Mouse (Mus musculus) embryonic facial prominence, embryonic 12.5 days (tissue): ENCODE results near the gene Ehf. TPM values are rescaled to one million over a fixed set of nuclear protein-coding genes. Genes with fewer than 3 reads are reported as not detected.

Experiments
- ATAC-seq: fragments of 200-750 bp; cut with Nextera tagmentation; 2 replicates; pipeline ENCODE4 v1.8.0; 2017; ENCODE audit not compliant: insufficient number of reproducible peaks, insufficient read depth, low FRiP score, low TSS enrichment
- H3K27ac ChIP-seq: fragments of 300-500 bp; sonication (generic); 2 replicates; pipeline ENCODE4 v1.5.1; 2016; ENCODE audit warnings: mild to moderate bottlenecking
- H3K27me3 ChIP-seq: fragments of 300-500 bp; sonication (generic); 2 replicates; pipeline ENCODE4 v1.6.1; 2016; ENCODE audit warnings: mild to moderate bottlenecking, moderate library complexity
- H3K36me3 ChIP-seq: fragments of 300-500 bp; sonication (generic); 2 replicates; pipeline ENCODE4 v1.6.1; 2016; ENCODE audit warnings: mild to moderate bottlenecking
- H3K4me1 ChIP-seq: fragments of 300-500 bp; sonication (generic); 2 replicates; pipeline ENCODE4 v1.6.1; 2016
- H3K4me2 ChIP-seq: fragments of 300-500 bp; sonication (generic); replicated peaks from 2 replicates; pipeline ENCODE4 v1.6.1; 2016; ENCODE audit warnings: mild to moderate bottlenecking, moderate library complexity
- H3K4me3 ChIP-seq: fragments of 300-500 bp; sonication (generic); 2 replicates; pipeline ENCODE4 v1.5.1; 2016; ENCODE audit warnings: mild to moderate bottlenecking
- H3K9ac ChIP-seq: fragments of 300-500 bp; sonication (generic); 2 replicates; pipeline ENCODE4 v1.6.1; 2016; ENCODE audit warnings: mild to moderate bottlenecking, moderate library complexity
- H3K9me3 ChIP-seq: fragments of 300-500 bp; sonication (generic); 2 replicates; pipeline ENCODE4 v1.6.1; 2016; ENCODE audit warnings: mild to moderate bottlenecking, moderate library complexity
- WGBS: fragments of 180-500 bp; shearing (Covaris S2); methylation state at CpG from one replicate; pipeline ENCODE4 v1.1.7; 2016; 5-methylcytosine and 5-hydroxymethylcytosine counted together
- polyA plus RNA-seq: library from polyadenylated mRNA; unstranded; fragments of >200 nt; fragmentation: Nextera tagmentation; extraction: Ambion mirVana; gene quantifications from 2 replicates; pipeline ENCODE4 v1.2.1, GENCODE M21; 2016

The Ehf gene
- polyA plus RNA-seq, 1 experiment from 2014 or later, result 1.9 TPM

- H3K27ac ChIP-seq, result no peak overlapping the region
- H3K36me3 ChIP-seq, result no peaks in the 10 kb centered on the region
- H3K9ac ChIP-seq, result no peak overlapping the region
- no peak overlapping the region for H3K4me3 ChIP-seq
- WGBS, result 27% methylated on average over 3 of the region's 3 CpGs
- ATAC-seq, result no peak
- H3K4me2 ChIP-seq, result no peak overlapping the region
- H3K27me3 ChIP-seq, result no peaks in the 10 kb centered on the region
- no peaks in the 10 kb centered on the region for H3K4me1 ChIP-seq
- H3K9me3 ChIP-seq, result no peaks in the 10 kb centered on the region
Observed at GRCm38 (mm10) chr2:103293214-103293613, 9.9 kb downstream of the Ehf start.

- WGBS, result 52% methylated on average over 2 of the region's 2 CpGs
- no peaks in the 10 kb centered on the region for H3K36me3 ChIP-seq
Observed at GRCm38 (mm10) chr2:103290705-103291269, 12.3 kb downstream of the Ehf start.

GRCm38 (mm10) chr2:103290167-103290566 is 12.9 kb downstream of the Ehf start:
- ATAC-seq, result no peak
- H3K9me3 ChIP-seq, result no peaks in the 10 kb centered on the region
- no peak overlapping the region for H3K4me2 ChIP-seq
- H3K4me1 ChIP-seq, result no peaks in the 10 kb centered on the region
- H3K9ac ChIP-seq, result no peak overlapping the region
- no peak overlapping the region for H3K4me3 ChIP-seq
- 91% methylated on average over 3 of the region's 3 CpGs for WGBS
- no peaks in the 10 kb centered on the region for H3K36me3 ChIP-seq
- H3K27ac ChIP-seq, result no peak overlapping the region
- H3K27me3 ChIP-seq, result no peaks in the 10 kb centered on the region

More at GRCm38 (mm10) chr2:103290705-103291269, 12.3 kb downstream of the Ehf start:
- Histone ChIP-seq H3K4me2 (no peak overlapping the region), H3K27me3 (no peaks in the 10 kb centered on the region), H3K9me3 (no peaks in the 10 kb centered on the region), H3K9ac (no peak overlapping the region), H3K4me1 (no peaks in the 10 kb centered on the region), H3K27ac (no peak overlapping the region), H3K4me3 (no peak overlapping the region)
- ATAC-seq, result no peak

GRCm38 (mm10) chr2:103289407-103289950 is 13.6 kb downstream of the Ehf start:
- Histone ChIP-seq H3K9me3 (no peaks in the 10 kb centered on the region), H3K27me3 (no peaks in the 10 kb centered on the region), H3K4me2 (no peak overlapping the region), H3K27ac (no peak overlapping the region), H3K4me1 (no peaks in the 10 kb centered on the region), H3K36me3 (no peaks in the 10 kb centered on the region), H3K4me3 (no peak overlapping the region), H3K9ac (no peak overlapping the region)
- WGBS, result 64% methylated on average over 7 of the region's 7 CpGs
- no peak for ATAC-seq

GRCm38 (mm10) chr2:103287716-103288115 is 15.4 kb downstream of the Ehf start:
- no peak for ATAC-seq
- no peak overlapping the region for H3K27ac ChIP-seq
- H3K27me3 ChIP-seq, result no peaks in the 10 kb centered on the region
- no peaks in the 10 kb centered on the region for H3K9me3 ChIP-seq
- no peaks in the 10 kb centered on the region for H3K36me3 ChIP-seq
- H3K4me1 ChIP-seq, result no peaks in the 10 kb centered on the region
- WGBS, result 73% methylated on average over 5 of the region's 5 CpGs
- H3K4me3 ChIP-seq, result no peak overlapping the region
- no peak overlapping the region for H3K4me2 ChIP-seq
- H3K9ac ChIP-seq, result no peak overlapping the region

- ATAC-seq, result no peak
- no peaks in the 10 kb centered on the region for H3K9me3 ChIP-seq
- 25% methylated on average over 2 of the region's 2 CpGs for WGBS
- H3K4me2 ChIP-seq, result no peak overlapping the region
- H3K9ac ChIP-seq, result no peak overlapping the region
- no peaks in the 10 kb centered on the region for H3K36me3 ChIP-seq
- H3K4me3 ChIP-seq, result no peak overlapping the region
- no peaks in the 10 kb centered on the region for H3K27me3 ChIP-seq
- H3K27ac ChIP-seq, result no peak overlapping the region
- no peaks in the 10 kb centered on the region for H3K4me1 ChIP-seq
Observed at GRCm38 (mm10) chr2:103285561-103285960, 17.5 kb downstream of the Ehf start.

GRCm38 (mm10) chr2:103283730-103284129 is 19.3 kb downstream of the Ehf start:
- H3K4me3 ChIP-seq, result no peak overlapping the region
- H3K4me2 ChIP-seq, result no peak overlapping the region
- no peaks in the 10 kb centered on the region for H3K36me3 ChIP-seq
- no peaks in the 10 kb centered on the region for H3K27me3 ChIP-seq
- no peak for ATAC-seq
- no peaks in the 10 kb centered on the region for H3K9me3 ChIP-seq
- WGBS, result 65% methylated on average over 8 of the region's 8 CpGs
- H3K9ac ChIP-seq, result no peak overlapping the region
- no peak overlapping the region for H3K27ac ChIP-seq
- H3K4me1 ChIP-seq, result no peaks in the 10 kb centered on the region

GRCm38 (mm10) chr2:103282184-103282750 is 20.8 kb downstream of the Ehf start:
- Histone ChIP-seq H3K9me3 (no peaks in the 10 kb centered on the region), H3K4me3 (no peak overlapping the region), H3K9ac (no peak overlapping the region), H3K36me3 (no peaks in the 10 kb centered on the region), H3K4me1 (no peaks in the 10 kb centered on the region), H3K4me2 (no peak overlapping the region), H3K27me3 (no peaks in the 10 kb centered on the region), H3K27ac (no peak overlapping the region)
- no peak for ATAC-seq
- WGBS, result 48% methylated on average over 8 of the region's 8 CpGs

GRCm38 (mm10) chr2:103279927-103280326 is 23.2 kb downstream of the Ehf start:
- no peaks in the 10 kb centered on the region for H3K4me1 ChIP-seq
- H3K9ac ChIP-seq, result no peak overlapping the region
- no peaks in the 10 kb centered on the region for H3K27me3 ChIP-seq
- WGBS, result 94% methylated on average over 1 of the region's 1 CpGs
- H3K36me3 ChIP-seq, result no peaks in the 10 kb centered on the region
- H3K27ac ChIP-seq, result no peak overlapping the region
- H3K4me3 ChIP-seq, result no peak overlapping the region
- H3K9me3 ChIP-seq, result no peaks in the 10 kb centered on the region
- ATAC-seq, result no peak
- no peak overlapping the region for H3K4me2 ChIP-seq

- Histone ChIP-seq H3K27ac (no peak overlapping the region), H3K4me1 (no peaks in the 10 kb centered on the region), H3K4me2 (no peak overlapping the region), H3K4me3 (no peak overlapping the region), H3K27me3 (no peaks in the 10 kb centered on the region), H3K9ac (no peak overlapping the region), H3K36me3 (no peaks in the 10 kb centered on the region), H3K9me3 (no peaks in the 10 kb centered on the region)
- ATAC-seq, result no peak
- WGBS, result 30% methylated on average over 1 of the region's 1 CpGs
Observed at GRCm38 (mm10) chr2:103278476-103278875, 24.6 kb downstream of the Ehf start.

GRCm38 (mm10) chr2:103277794-103278193 is 25.3 kb downstream of the Ehf start:
- WGBS, result 57% methylated on average over 1 of the region's 1 CpGs
- ATAC-seq, result no peak
- H3K36me3 ChIP-seq, result no peaks in the 10 kb centered on the region
- H3K27ac ChIP-seq, result no peak overlapping the region
- H3K4me3 ChIP-seq, result no peak overlapping the region
- no peaks in the 10 kb centered on the region for H3K9me3 ChIP-seq
- H3K4me1 ChIP-seq, result no peaks in the 10 kb centered on the region
- H3K27me3 ChIP-seq, result no peaks in the 10 kb centered on the region
- H3K4me2 ChIP-seq, result no peak overlapping the region
- no peak overlapping the region for H3K9ac ChIP-seq

GRCm38 (mm10) chr2:103275316-103275960 is 27.6 kb downstream of the Ehf start:
- H3K36me3 ChIP-seq, result no peaks in the 10 kb centered on the region
- no peak overlapping the region for H3K4me3 ChIP-seq
- H3K27me3 ChIP-seq, result no peaks in the 10 kb centered on the region
- no peaks in the 10 kb centered on the region for H3K9me3 ChIP-seq
- no peaks in the 10 kb centered on the region for H3K4me1 ChIP-seq
- H3K4me2 ChIP-seq, result no peak overlapping the region
- no peak overlapping the region for H3K9ac ChIP-seq
- H3K27ac ChIP-seq, result no peak overlapping the region
- ATAC-seq, result no peak
- 89% methylated on average over 6 of the region's 6 CpGs for WGBS
